Comparison of ENCODE assay signal across 8 mouse cellular contexts in the genomic region with DNA sequence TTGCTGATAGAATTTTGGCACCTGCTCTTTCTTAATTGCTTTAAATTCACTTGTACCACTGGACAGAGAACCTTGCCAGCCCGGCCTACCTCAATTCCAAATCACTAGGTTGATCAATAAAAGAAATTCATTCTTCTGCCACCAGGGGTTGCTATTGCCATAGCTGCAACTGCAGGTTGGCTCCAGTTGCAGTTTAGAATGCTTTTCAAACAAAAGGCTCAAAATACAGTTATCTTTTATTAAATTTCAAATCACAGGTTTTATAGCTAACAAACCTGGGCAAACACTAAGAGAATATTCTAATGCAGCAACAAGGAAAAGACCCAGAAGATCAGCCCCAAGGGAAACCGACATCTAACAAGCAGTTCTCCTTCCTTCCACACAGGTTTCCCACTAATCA. TPM values are rescaled to one million over a fixed set of nuclear protein-coding genes. Genes with fewer than 3 reads are reported as not detected.
DNase-seq lines count a peak whose midpoint lies in the region; ATAC-seq and TF ChIP-seq lines count a peak whose summit lies in the region.
"Had no signal": no experiment of that assay in that cellular context is flagged by ENCODE, and none has a peak within 500 bp of the region (broad histone marks: within the 10 kb centered on the region; RNA-seq: fewer than 3 reads in every experiment).

No protein-coding gene starts in this region.

- no peak overlapping the region for H3K27ac ChIP-seq in ES-E14 (ENCODE audit: insufficient read depth, low read depth, low read length, poor library complexity, severe bottlenecking)
- H3K27ac ChIP-seq in liver, postnatal 0 days (ENCODE audit: low read depth), result no peak overlapping the region
- H3K27ac ChIP-seq in intestine, embryonic 15.5 days, result no peak overlapping the region
- H3K27ac ChIP-seq: hindbrain, embryonic 15.5 days had no signal

- in situ Hi-C loops in ES-E14 (cut with MboI; ENCODE audit: low sequenced_read_pairs in 2 of 2, unreplicated experiment in 2 of 2), result no loop called here

- H3K4me2 ChIP-seq in liver, postnatal 0 days (ENCODE audit: low read depth, low read length), result no peak overlapping the region
- H3K4me2 ChIP-seq in intestine, embryonic 15.5 days (replicated peaks), result no peak overlapping the region
- H3K4me2 ChIP-seq: hindbrain, embryonic 15.5 days had no signal

- H3K9ac ChIP-seq in ES-E14 (ENCODE audit: insufficient read depth, low read depth, low read length, poor library complexity, severe bottlenecking), result no peak overlapping the region
- H3K9ac ChIP-seq in liver, postnatal 0 days (replicated peaks), result no peak overlapping the region
- no peak overlapping the region for H3K9ac ChIP-seq in intestine, embryonic 15.5 days
- H3K9ac ChIP-seq: hindbrain, embryonic 15.5 days had no signal

- H3K36me3 ChIP-seq in ES-E14 (ENCODE audit: control insufficient read depth, insufficient read depth, low read length, poor library complexity, severe bottlenecking), result 0 out of 2 replicates have a peak, but pooled peaks cover 3% of the 10 kb centered on the region
- no peaks in the 10 kb centered on the region for H3K36me3 ChIP-seq in liver, postnatal 0 days (replicated peaks; ENCODE audit: insufficient read depth, low read length)
- H3K36me3 ChIP-seq in intestine, embryonic 15.5 days, result no peaks in the 10 kb centered on the region
- H3K36me3 ChIP-seq: hindbrain, embryonic 15.5 days had no signal

- ATAC-seq in liver, postnatal 0 days, result no peak
- ATAC-seq in intestine, embryonic 15.5 days, result no peak

- no peaks in the 10 kb centered on the region for H3K9me3 ChIP-seq in ES-E14 (ENCODE audit: control insufficient read depth, insufficient read depth, low read depth, low read length)
- H3K9me3 ChIP-seq in liver, postnatal 0 days (ENCODE audit: low read length), result no peaks in the 10 kb centered on the region
- H3K9me3 ChIP-seq in intestine, embryonic 15.5 days, result no peaks in the 10 kb centered on the region
- H3K9me3 ChIP-seq: hindbrain, embryonic 15.5 days had no signal

- H3K27me3 ChIP-seq in liver, postnatal 0 days (ENCODE audit: insufficient read depth, low read length), result no peaks in the 10 kb centered on the region
- H3K27me3 ChIP-seq in intestine, embryonic 15.5 days (replicated peaks), result no peaks in the 10 kb centered on the region
- H3K27me3 ChIP-seq: hindbrain, embryonic 15.5 days had no signal

- no peaks in the 10 kb centered on the region for H3K4me1 ChIP-seq in ES-E14 (ENCODE audit: control insufficient read depth in 2 of 2, insufficient read depth in 2 of 2, low read length in 2 of 2, poor library complexity in 1 of 2)
- H3K4me1 ChIP-seq in liver, postnatal 0 days (ENCODE audit: insufficient read depth), result peaks cover 13% of the 10 kb centered on the region
- 0 out of 2 replicates have a peak, but pooled peaks cover 4% of the 10 kb centered on the region for H3K4me1 ChIP-seq in intestine, embryonic 15.5 days (replicated peaks)

- TF ChIP-seq EP300 in liver, postnatal 0 days (IDR thresholded peaks at IDR 0.05; ENCODE audit: low read depth), result no peak

- WGBS in liver, postnatal 0 days (ENCODE audit: insufficient replicate concordance), result 38% methylated on average over 2 of the region's 2 CpGs
- 37% methylated on average over 2 of the region's 2 CpGs for whole genome bisulfite sequencing in intestine, embryonic 15.5 days

- DNase-seq in kidney, postnatal 10 days, result peak; percentile 45
- DNase-seq in kidney, adult 18-20 months, result no peak
- DNase-seq in CD4-positive, CD25-positive, alpha-beta regulatory T cell, adult 2 months (ENCODE audit: low read depth, low spot score), result peak; percentile 85
- DNase-seq in ES-E14 (ENCODE audit: low read depth, low spot score), result no peak
- peak; percentile 80 for DNase-seq in embryo, embryonic 11 days
- DNase-seq in liver, postnatal 0 days, result peak; percentile 47

- peak; percentile 92 for TF ChIP-seq CTCF in liver, postnatal 0 days (IDR thresholded peaks at IDR 0.05; ENCODE audit: low read depth)

- no peak overlapping the region for H3K4me3 ChIP-seq in ES-E14 (ENCODE audit: insufficient read depth in 1 of 2, low read depth in 1 of 2, low read length in 2 of 2, poor library complexity in 1 of 2, severe bottlenecking in 1 of 2)
- no peak overlapping the region for H3K4me3 ChIP-seq in liver, postnatal 0 days (ENCODE audit: low read depth, low read length)
- no peak overlapping the region for H3K4me3 ChIP-seq in intestine, embryonic 15.5 days (replicated peaks)
- H3K4me3 ChIP-seq: hindbrain, embryonic 15.5 days had no signal

TF ChIP-seq in ES-E14, 5 proteins besides CTCF, POLR2A, EP300 and RAD21:
- peak; percentile 66; the same call in 1 of the 2 replicates for TF ChIP-seq ZC3H11A (IDR thresholded peaks at IDR 0.05; ENCODE audit: borderline replicate concordance, low read depth, low read length)
- no peak for TF ChIP-seq HCFC1 (IDR thresholded peaks at IDR 0.05; ENCODE audit: borderline replicate concordance, insufficient read depth, low read length)
TF ChIP-seq in ES-E14: peak in this region for 1.

RNA-seq across cellular contexts. Expression of a gene that starts 3.0 kb away (rescaled TPM):
- 329 and 382 TPM in 2 replicates for total RNA-seq in ES-E14 (2012; rRNA removed)
- 84.3 and 86.6 TPM in 2 replicates for polyA plus RNA-seq in liver, postnatal 0 days (2015; fragmentation: Nextera tagmentation; extraction: Ambion mirVana)
- 256 and 268 TPM in 2 replicates for polyA plus RNA-seq in intestine, embryonic 15.5 days (2015; fragmentation: Nextera tagmentation; extraction: Ambion mirVana)

RNA-seq across cellular contexts. Expression of a gene that starts 5.2 kb away (rescaled TPM):
- total RNA-seq in ES-E14 (2012; rRNA removed), result 83.5 and 106 TPM in 2 replicates
- polyA plus RNA-seq in liver, postnatal 0 days (2015; fragmentation: Nextera tagmentation; extraction: Ambion mirVana), result 157 and 160 TPM in 2 replicates
- polyA plus RNA-seq in intestine, embryonic 15.5 days (2015; fragmentation: Nextera tagmentation; extraction: Ambion mirVana), result 375 and 384 TPM in 2 replicates

RNA-seq across cellular contexts. Expression of a gene that starts 5.5 kb away (rescaled TPM):
- total RNA-seq in ES-E14 (2012; rRNA removed), result 13.8 and 16.3 TPM in 2 replicates
- polyA plus RNA-seq in liver, postnatal 0 days (2015; fragmentation: Nextera tagmentation; extraction: Ambion mirVana), result 11.7 and 13.0 TPM in 2 replicates
- 13.1 and 16.2 TPM in 2 replicates for polyA plus RNA-seq in intestine, embryonic 15.5 days (2015; fragmentation: Nextera tagmentation; extraction: Ambion mirVana)

RNA-seq across cellular contexts. Expression of a gene that starts 15.6 kb away (rescaled TPM):
- total RNA-seq in ES-E14 (2012; rRNA removed), result 6.4 and 18.0 TPM in 2 replicates
- polyA plus RNA-seq in liver, postnatal 0 days (2015; fragmentation: Nextera tagmentation; extraction: Ambion mirVana), result 1.5 and 2.2 TPM in 2 replicates
- polyA plus RNA-seq in intestine, embryonic 15.5 days (2015; fragmentation: Nextera tagmentation; extraction: Ambion mirVana), result 2.4 and 2.9 TPM in 2 replicates

RNA-seq across cellular contexts. Expression of a gene that starts 20.0 kb away (rescaled TPM):
- total RNA-seq in ES-E14 (2012; rRNA removed), result 2.7 and 3.7 TPM in 2 replicates
- polyA plus RNA-seq in liver, postnatal 0 days (2015; fragmentation: Nextera tagmentation; extraction: Ambion mirVana), result 1.5 and 1.6 TPM in 2 replicates
- polyA plus RNA-seq in intestine, embryonic 15.5 days (2015; fragmentation: Nextera tagmentation; extraction: Ambion mirVana), result 1.5 and 1.8 TPM in 2 replicates

Comparison
In these comparisons a context has a peak if more than half of its experiments do, and no peak if none do; other contexts are left out.
1. DNase-seq: peak in kidney, postnatal 10 days (single experiment), CD4-positive, CD25-positive, alpha-beta regulatory T cell, adult 2 months (single experiment), embryo, embryonic 11 days (single experiment) and liver, postnatal 0 days (single experiment); none in kidney, adult 18-20 months (single experiment) and ES-E14 (single experiment).